Mouse (Mus musculus) embryonic facial prominence, embryonic 15.5 days (tissue): ENCODE data around the gene Gm14410. TPM values are rescaled to one million over a fixed set of nuclear protein-coding genes. Genes with fewer than 3 reads are reported as not detected.
A peak's percentile ranks its signal among the peaks of the same experiment; 100 is the strongest.
"Not testable (repeated sequence)": the region's sequence is repeated elsewhere in the genome, so short reads cannot be mapped to it uniquely, and the experiment has no call there.

Experiments
- ATAC-seq: fragments of 200-750 bp; cut with Nextera tagmentation; 2 replicates; pipeline ENCODE4 v1.8.0; 2017; ENCODE audit warnings: low read depth, moderate TSS enrichment; ENCODE audit not compliant: insufficient number of reproducible peaks, low FRiP score, low TSS enrichment
- H3K27ac ChIP-seq: fragments of 300-500 bp; sonication (generic); replicated peaks from 2 replicates; pipeline ENCODE4 v1.5.1; 2015; ENCODE audit warnings: mild to moderate bottlenecking, inconsistent platforms
- H3K27me3 ChIP-seq: fragments of 300-500 bp; sonication (generic); 2 replicates; pipeline ENCODE4 v1.6.1; 2015; ENCODE audit warnings: inconsistent platforms
- H3K36me3 ChIP-seq: fragments of 300-500 bp; sonication (generic); 2 replicates; pipeline ENCODE4 v1.6.1; 2015; ENCODE audit warnings: mild to moderate bottlenecking, inconsistent platforms
- H3K4me1 ChIP-seq: fragments of 300-500 bp; sonication (generic); 2 replicates; pipeline ENCODE4 v1.6.1; 2015; ENCODE audit warnings: inconsistent platforms
- H3K4me2 ChIP-seq: fragments of 300-500 bp; sonication (generic); replicated peaks from 2 replicates; pipeline ENCODE4 v1.6.1; 2015; ENCODE audit warnings: mild to moderate bottlenecking, inconsistent platforms
- H3K4me3 ChIP-seq: fragments of 300-500 bp; sonication (generic); replicated peaks from 2 replicates; pipeline ENCODE4 v1.5.1; 2015; ENCODE audit warnings: mild to moderate bottlenecking, inconsistent platforms
- H3K9ac ChIP-seq: fragments of 300-500 bp; sonication (generic); 2 replicates; pipeline ENCODE4 v1.6.1; 2015; ENCODE audit warnings: inconsistent platforms
- H3K9me3 ChIP-seq: fragments of 300-500 bp; sonication (generic); replicated peaks from 2 replicates; pipeline ENCODE4 v1.6.1; 2016; ENCODE audit warnings: inconsistent platforms
- WGBS: fragments of 180-500 bp; shearing (Covaris S2); methylation state at CpG from one replicate; pipeline ENCODE4 v1.1.7; 2015; 5-methylcytosine and 5-hydroxymethylcytosine counted together
- polyA plus RNA-seq: library from polyadenylated mRNA; unstranded; fragments of >200 nt; fragmentation: Nextera tagmentation; extraction: Ambion mirVana; gene quantifications from 2 replicates; pipeline ENCODE4 v1.2.1, GENCODE M21; 2015

The Gm14410 gene
- 22.7 and 27.0 TPM in 2 replicates for polyA plus RNA-seq

GRCm38 (mm10) chr2:177206341-177206740, at the start of gene Gm14410:
Gene Gm14410 (minus strand): TSS chr2:177206421.
- H3K36me3 ChIP-seq, H3K27ac ChIP-seq, ATAC-seq, H3K4me1 ChIP-seq, H3K9ac ChIP-seq, H3K27me3 ChIP-seq, H3K9me3 ChIP-seq: not testable (repeated sequence)
- WGBS = 0% methylated on average over 6 of the region's 6 CpGs
- H3K4me2 ChIP-seq = 0 out of 2 replicates have a peak within 1 kb of the TSS, but pooled peaks have one; percentile 17
- peak within 1 kb of the TSS; percentile 40 for H3K4me3 ChIP-seq

- not testable (repeated sequence) for H3K4me1 ChIP-seq, H3K4me2 ChIP-seq, H3K27ac ChIP-seq, H3K36me3 ChIP-seq, ATAC-seq, H3K9ac ChIP-seq, H3K4me3 ChIP-seq, H3K9me3 ChIP-seq, H3K27me3 ChIP-seq
- 81% methylated on average over 2 of the region's 2 CpGs for WGBS
These were observed 41.2 kb upstream of the Gm14410 start for GRCm38 (mm10) chr2:177247449-177247848.

GRCm38 (mm10) chr2:177230461-177230860, 24.2 kb upstream of the Gm14410 start:
- H3K27me3 ChIP-seq, H3K27ac ChIP-seq, H3K4me3 ChIP-seq, H3K4me2 ChIP-seq, H3K9ac ChIP-seq, H3K36me3 ChIP-seq, H3K9me3 ChIP-seq, H3K4me1 ChIP-seq, ATAC-seq: not testable (repeated sequence)
- 64% methylated on average over 2 of the region's 2 CpGs for WGBS

GRCm38 (mm10) chr2:177172749-177173148, 33.5 kb downstream of the Gm14410 start:
- ATAC-seq, H3K4me1 ChIP-seq, H3K36me3 ChIP-seq, H3K27ac ChIP-seq, H3K27me3 ChIP-seq, H3K4me2 ChIP-seq, H3K9me3 ChIP-seq, H3K4me3 ChIP-seq, H3K9ac ChIP-seq: not testable (repeated sequence)
- WGBS = 85% methylated on average over 5 of the region's 5 CpGs

Other genes starting within 250 kb of the Gm14410 start
- 6.7 and 7.9 TPM in 2 replicates for gene Gm14419, start 205.5 kb downstream of the Gm14410 start, polyA plus RNA-seq
- not detected in 2 replicates for gene Gm14401, start 132.1 kb downstream of the Gm14410 start, polyA plus RNA-seq
- gene Gm14409, start 60.6 kb upstream of the Gm14410 start, polyA plus RNA-seq = not detected in 2 replicates
- gene Gm14412, start 117.9 kb upstream of the Gm14410 start, polyA plus RNA-seq = 0.17 and 0.51 TPM in 2 replicates
- 7.3 and 8.7 TPM in 2 replicates for gene Gm14418, start 191.9 kb upstream of the Gm14410 start, polyA plus RNA-seq